10 mouse cellular contexts compared by ENCODE assay signal in genomic region chr11:120518027-120518426, GRCm38 (mm10). TPM values are rescaled to one million over a fixed set of nuclear protein-coding genes. Genes with fewer than 3 reads are reported as not detected.
DNase-seq lines count a peak whose midpoint lies in the region; ATAC-seq lines count a peak whose summit lies in the region.
"Had no signal": no experiment of that assay in that cellular context is flagged by ENCODE, and none has a peak within 500 bp of the region (broad histone marks: within the 10 kb centered on the region; RNA-seq: fewer than 3 reads in every experiment).

No protein-coding gene starts in this region.

- peak; percentile 99 for DNase-seq in heart, adult 11 months
- DNase-seq in heart, embryonic 10.5 days (ENCODE audit: low spot score): no peak
- peak; percentile 42 to 61 for DNase-seq in frontal cortex, postnatal 25 days (ENCODE audit: low spot score in 2 of 2)
- peak; percentile 84 for DNase-seq in layer of hippocampus, adult 9-11 months
- no peak for DNase-seq in hindbrain, embryonic 10.5 days (ENCODE audit: low spot score)
- DNase-seq in urinary bladder, postnatal 10 days (ENCODE audit: low spot score): no peak

- H3K36me3 ChIP-seq in heart, embryonic 10.5 days: no peaks in the 10 kb centered on the region
- no peaks in the 10 kb centered on the region for H3K36me3 ChIP-seq in macrophage (ENCODE audit: inconsistent target)
- no peaks in the 10 kb centered on the region for H3K36me3 ChIP-seq in hindbrain, embryonic 10.5 days

- H3K9me3 ChIP-seq in heart, embryonic 10.5 days: no peaks in the 10 kb centered on the region
- H3K9me3 ChIP-seq in hindbrain, embryonic 10.5 days: no peaks in the 10 kb centered on the region

- no peak overlapping the region for H3K27ac ChIP-seq in heart, embryonic 10.5 days
- H3K27ac ChIP-seq in macrophage: peak overlapping the region; percentile 79
- H3K27ac ChIP-seq in hindbrain, embryonic 10.5 days: no peak overlapping the region

- 0 out of 2 replicates have a peak, but pooled peaks cover 6% of the 10 kb centered on the region for H3K27me3 ChIP-seq in heart, embryonic 10.5 days (ENCODE audit: insufficient read depth, poor library complexity, severe bottlenecking)
- peaks cover 5% of the 10 kb centered on the region; the same call in 1 of the 2 replicates for H3K27me3 ChIP-seq in hindbrain, embryonic 10.5 days (ENCODE audit: insufficient read depth, poor library complexity, severe bottlenecking)
- H3K27me3 ChIP-seq: CH12.LX had no signal

- H3K4me1 ChIP-seq in heart, embryonic 10.5 days: peaks cover 27% of the 10 kb centered on the region
- H3K4me1 ChIP-seq in hindbrain, embryonic 10.5 days (replicated peaks): peaks cover 24% of the 10 kb centered on the region

- no peak for ATAC-seq in erythroblast, adult 5-6 weeks (replicated peaks; ENCODE audit: low FRiP score, poor library complexity, severe bottlenecking)

- H3K79me2 ChIP-seq in macrophage (ENCODE audit: inconsistent target): no peaks in the 10 kb centered on the region

- WGBS in heart, embryonic 10.5 days: 62% methylated on average over 6 of the region's 6 CpGs
- WGBS in macrophage (ENCODE audit: missing documents): 17% methylated on average over 6 of the region's 6 CpGs
- 63% methylated on average over 6 of the region's 6 CpGs for WGBS in hindbrain, embryonic 10.5 days

- no peak overlapping the region for H3K4me3 ChIP-seq in heart, embryonic 10.5 days
- H3K4me3 ChIP-seq in macrophage (ENCODE audit: inconsistent target): peak overlapping the region; percentile 25; the same call in 1 of the 2 replicates
- no peak overlapping the region for H3K4me3 ChIP-seq in hindbrain, embryonic 10.5 days

RNA-seq across cellular contexts. Expression of gene Gcgr, which starts 12.5 kb away (rescaled TPM):
- 0.26 and 2.2 TPM in 2 replicates for polyA plus RNA-seq in heart, embryonic 10.5 days (2016; fragmentation: Nextera tagmentation; extraction: Ambion mirVana)
- total RNA-seq in macrophage (2018; cell fraction: chromatin; rRNA removed): under 1 TPM in 1 of 26 experiments, not detected in 25; 0.38 TPM
- under 1 TPM in 1 of 26 experiments, not detected in 25; 0.09 TPM for total RNA-seq in macrophage (2018; cell fraction: cytosol; rRNA removed)
- total RNA-seq in macrophage (2018; cell fraction: nucleus; rRNA removed): not detected
- polyA plus RNA-seq in macrophage (2018): 0.09 TPM in 1 of 3 replicates, not detected in the others
- not detected in 2 replicates for total RNA-seq in erythroblast, adult 5-6 weeks (2015; ENCODE audit: low replicate concordance)
- not detected in 2 replicates for total RNA-seq in erythroblast, adult 5-6 weeks (2017; ENCODE audit: low replicate concordance)
- 0.14 and 0.17 TPM in 2 replicates for polyA plus RNA-seq in hindbrain, embryonic 10.5 days (2016; fragmentation: Nextera tagmentation; extraction: Ambion mirVana)

RNA-seq across cellular contexts. Expression of gene Slc25a10, which starts 26.4 kb away (rescaled TPM):
- polyA plus RNA-seq in heart, embryonic 10.5 days (2016; fragmentation: Nextera tagmentation; extraction: Ambion mirVana): 55.6 and 56.6 TPM in 2 replicates
- 100 to 1,000 TPM in 12 of 26 experiments, 10 to 100 TPM in 14; 25.0 to 305 (median 89.7) TPM for total RNA-seq in macrophage (2018; cell fraction: chromatin; rRNA removed)
- total RNA-seq in macrophage (2018; cell fraction: cytosol; rRNA removed): 100 to 1,000 TPM in 12 of 26 experiments, 10 to 100 TPM in 14; 40.6 to 213 (median 80.2) TPM
- total RNA-seq in macrophage (2018; cell fraction: nucleus; rRNA removed): 100 to 1,000 TPM in 7 of 26 experiments, 10 to 100 TPM in 19; 21.3 to 159 (median 69.5) TPM
- polyA plus RNA-seq in macrophage (2018): 29.6 to 61.7 TPM (median 44.6 TPM) in 3 replicates
- total RNA-seq in erythroblast, adult 5-6 weeks (2015; ENCODE audit: low replicate concordance): 6.9 and 11.1 TPM in 2 replicates
- total RNA-seq in erythroblast, adult 5-6 weeks (2017; ENCODE audit: low replicate concordance): 4.7 and 6.0 TPM in 2 replicates
- polyA plus RNA-seq in hindbrain, embryonic 10.5 days (2016; fragmentation: Nextera tagmentation; extraction: Ambion mirVana): 50.6 and 53.3 TPM in 2 replicates

RNA-seq across cellular contexts. Expression of gene Mcrip1, which starts 31.5 kb away (rescaled TPM):
- polyA plus RNA-seq in heart, embryonic 10.5 days (2016; fragmentation: Nextera tagmentation; extraction: Ambion mirVana): 153 and 186 TPM in 2 replicates
- 10 to 100 TPM in 25 of 26 experiments, 1 to 10 TPM in 1; 7.3 to 29.2 (median 19.9) TPM for total RNA-seq in macrophage (2018; cell fraction: chromatin; rRNA removed)
- 10 to 100 TPM; 42.4 to 81.4 (median 58.1) TPM for total RNA-seq in macrophage (2018; cell fraction: cytosol; rRNA removed)
- total RNA-seq in macrophage (2018; cell fraction: nucleus; rRNA removed): 10 to 100 TPM; 22.8 to 50.9 (median 31.9) TPM
- polyA plus RNA-seq in macrophage (2018): 36.9 to 60.9 TPM (median 57.7 TPM) in 3 replicates
- total RNA-seq in erythroblast, adult 5-6 weeks (2015; ENCODE audit: low replicate concordance): 8.1 and 17.6 TPM in 2 replicates
- 3.2 and 9.6 TPM in 2 replicates for total RNA-seq in erythroblast, adult 5-6 weeks (2017; ENCODE audit: low replicate concordance)
- 219 and 261 TPM in 2 replicates for polyA plus RNA-seq in hindbrain, embryonic 10.5 days (2016; fragmentation: Nextera tagmentation; extraction: Ambion mirVana)

RNA-seq across cellular contexts. Expression of gene Ppp1r27, which starts 32.9 kb away (rescaled TPM):
- not detected in 2 replicates for polyA plus RNA-seq in heart, embryonic 10.5 days (2016; fragmentation: Nextera tagmentation; extraction: Ambion mirVana)
- not detected for total RNA-seq in macrophage (2018; cell fraction: chromatin; rRNA removed)
- under 1 TPM in 1 of 26 experiments, not detected in 25; 0.33 TPM for total RNA-seq in macrophage (2018; cell fraction: cytosol; rRNA removed)
- total RNA-seq in macrophage (2018; cell fraction: nucleus; rRNA removed): not detected
- polyA plus RNA-seq in macrophage (2018): not detected in 3 replicates
- not detected in 2 replicates for total RNA-seq in erythroblast, adult 5-6 weeks (2015; ENCODE audit: low replicate concordance)
- not detected in 2 replicates for total RNA-seq in erythroblast, adult 5-6 weeks (2017; ENCODE audit: low replicate concordance)
- 0.27 TPM in 1 of 2 replicates, not detected in the other for polyA plus RNA-seq in hindbrain, embryonic 10.5 days (2016; fragmentation: Nextera tagmentation; extraction: Ambion mirVana)
- total RNA-seq: CH12.LX had no signal
- polyA plus RNA-seq: neural tube, embryonic 11.5 days had no signal

RNA-seq across cellular contexts. Expression of gene Mrpl12, which starts 33.6 kb away (rescaled TPM):
- polyA plus RNA-seq in heart, embryonic 10.5 days (2016; fragmentation: Nextera tagmentation; extraction: Ambion mirVana): 259 and 270 TPM in 2 replicates
- total RNA-seq in macrophage (2018; cell fraction: chromatin; rRNA removed): 10 to 100 TPM in 13 of 26 experiments, 1 to 10 TPM in 13; 1.7 to 22.3 (median 10.5) TPM
- 10 to 100 TPM; 28.7 to 57.8 (median 43.9) TPM for total RNA-seq in macrophage (2018; cell fraction: cytosol; rRNA removed)
- 10 to 100 TPM in 19 of 26 experiments, 1 to 10 TPM in 7; 5.3 to 29.6 (median 13.6) TPM for total RNA-seq in macrophage (2018; cell fraction: nucleus; rRNA removed)
- polyA plus RNA-seq in macrophage (2018): 28.2 to 81.1 TPM (median 37.6 TPM) in 3 replicates
- total RNA-seq in erythroblast, adult 5-6 weeks (2015; ENCODE audit: low replicate concordance): 12.1 and 16.1 TPM in 2 replicates
- 12.1 and 15.6 TPM in 2 replicates for total RNA-seq in erythroblast, adult 5-6 weeks (2017; ENCODE audit: low replicate concordance)
- polyA plus RNA-seq in hindbrain, embryonic 10.5 days (2016; fragmentation: Nextera tagmentation; extraction: Ambion mirVana): 171 and 186 TPM in 2 replicates

Comparison
In these comparisons a context has a peak if more than half of its experiments do, and no peak if none do; other contexts are left out.
1. DNase-seq: peak in heart, adult 11 months (single experiment), frontal cortex, postnatal 25 days (2 of 2) and layer of hippocampus, adult 9-11 months (single experiment); none in heart, embryonic 10.5 days (single experiment), hindbrain, embryonic 10.5 days (single experiment) and urinary bladder, postnatal 10 days (single experiment).